Mouse (Mus musculus) kidney, adult 2 months (tissue): ENCODE results near the gene Prtg.

Experiments used
- CTCF ChIP-seq: fragments of 200-500 bp; conservative IDR thresholded peaks from 2 replicates; pipeline ENCODE4 v1.5.1; 2011; ENCODE audit warnings: low read depth, mild to moderate bottlenecking, control low read depth, low read length, moderate library complexity, mixed read lengths; ENCODE audit not compliant: insufficient read depth, insufficient read length
- POLR2A ChIP-seq: fragments of 200-500 bp; IDR thresholded peaks from one replicate; pipeline ENCODE4 v1.6.1; 2011; ENCODE audit warnings: low read depth, low read length, control low read depth

DNA sequence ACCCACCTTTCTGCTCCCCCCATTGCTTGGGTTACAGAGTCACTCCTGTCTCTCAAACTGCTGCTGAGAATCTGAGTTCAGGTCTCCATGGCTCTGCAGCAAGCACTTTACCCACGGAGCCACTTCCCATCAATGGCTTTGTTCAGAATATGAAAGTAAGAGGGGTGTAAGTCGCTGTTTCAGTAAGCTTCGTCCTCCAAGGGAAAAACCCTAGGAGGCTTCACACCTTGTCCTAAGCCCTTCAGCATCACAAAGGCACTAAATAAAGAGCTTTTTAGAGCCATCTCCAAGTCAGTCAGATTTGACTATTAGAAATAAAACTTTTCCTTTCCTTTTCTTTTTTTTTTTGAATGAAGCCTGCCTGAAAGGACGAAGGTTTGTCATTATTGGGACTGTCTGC, 3.4 kb upstream of the Prtg start:
- TF ChIP-seq POLR2A = no peak
- no peak for TF ChIP-seq CTCF
